Mouse (Mus musculus): ENCODE data around the gene Adap2. TPM values are rescaled to one million over a fixed set of nuclear protein-coding genes. Genes with fewer than 3 reads are reported as not detected.

Gene Adap2
- polyA plus RNA-seq, 1 experiment from 2014 or later: 3.7 TPM

DNA sequence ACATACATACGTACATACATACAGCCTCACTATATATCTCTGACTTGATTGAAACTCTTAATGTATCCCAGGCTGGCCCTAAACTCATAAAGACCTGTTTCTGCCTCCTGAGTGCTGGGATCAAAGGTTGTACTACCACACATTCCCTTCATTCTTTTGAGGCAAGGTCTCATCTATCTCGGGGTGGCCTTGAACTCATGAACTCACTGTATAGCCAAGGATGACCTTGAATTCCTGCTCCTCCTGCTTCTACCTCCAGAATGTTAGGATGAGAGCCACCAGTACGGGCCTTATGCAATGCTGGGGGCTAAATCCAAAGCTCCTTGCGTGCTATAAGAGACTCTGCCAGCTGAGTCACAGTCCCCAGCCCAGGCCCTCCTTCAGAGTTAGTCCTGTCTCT is 7.1 kb downstream of the Adap2 start:
- H3K36me3 ChIP-seq: 0 out of 2 replicates have a peak, but pooled peaks cover 8% of the 10 kb centered on the region
- H3K9ac ChIP-seq: no peak overlapping the region

DNA sequence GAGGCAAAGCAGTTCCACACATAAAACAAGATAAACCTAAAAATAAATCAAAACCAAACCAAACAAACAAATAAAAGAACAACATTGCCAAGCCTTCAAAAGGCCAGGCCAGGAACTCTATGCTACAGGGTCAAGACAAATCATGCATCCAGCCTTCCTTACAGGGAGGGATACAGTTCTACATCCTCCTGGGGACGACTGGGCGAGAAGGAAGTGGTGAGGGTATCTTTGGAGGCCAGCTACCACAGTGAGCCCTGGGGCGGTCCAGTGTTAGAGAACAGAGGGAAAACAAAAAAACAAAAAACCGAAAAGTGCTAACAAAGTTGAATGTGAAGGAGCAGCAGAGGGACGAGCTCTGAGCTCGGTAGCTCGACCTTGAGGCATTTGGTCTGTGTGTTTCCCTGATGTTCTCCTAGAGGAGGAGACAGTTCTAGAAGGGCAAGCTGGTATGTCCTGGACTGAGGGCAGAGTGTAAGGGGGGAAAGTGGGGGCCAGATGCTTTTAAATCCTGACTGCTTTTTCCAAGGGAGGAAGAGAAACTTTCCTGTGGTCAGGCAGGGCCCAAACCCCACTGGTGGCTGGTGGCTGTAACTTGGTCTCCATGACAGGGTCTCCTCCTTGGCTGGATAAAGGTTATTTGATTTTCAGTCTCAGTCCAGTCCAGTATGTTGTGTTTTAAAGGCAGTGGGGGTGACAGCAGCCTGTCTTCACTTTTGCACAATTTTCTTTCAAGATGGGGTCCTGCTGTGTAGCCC is 9.6 kb downstream of the Adap2 start:
- Histone ChIP-seq H3K36me3 (0 out of 2 replicates have a peak, but pooled peaks cover 13% of the 10 kb centered on the region), H3K27me3 (no peaks in the 10 kb centered on the region), H3K9me3 (replicated peaks) (no peaks in the 10 kb centered on the region), H3K9ac (no peak overlapping the region), H3K27ac (no peak overlapping the region), H3K4me3 (replicated peaks) (no peak overlapping the region), H3K4me1 (replicated peaks) (peaks cover 7% of the 10 kb centered on the region), H3K4me2 (no peak overlapping the region)
- ATAC-seq (ENCODE audit: low read depth): no peak
- WGBS (ENCODE audit: insufficient replicate concordance): 28% methylated on average over 7 of the region's 7 CpGs
- DNase-seq: no peak

More for the DNA sequence above, 7.1 kb downstream of the Adap2 start:
- 66% methylated on average over 4 of the region's 4 CpGs for WGBS (ENCODE audit: insufficient replicate concordance)
- Histone ChIP-seq H3K4me2 (no peak overlapping the region), H3K4me3 (replicated peaks) (no peak overlapping the region), H3K27me3 (peaks cover 14% of the 10 kb centered on the region), H3K4me1 (replicated peaks) (peaks cover 8% of the 10 kb centered on the region; the same call in 1 of the 2 replicates), H3K9me3 (replicated peaks) (no peaks in the 10 kb centered on the region), H3K27ac (no peak overlapping the region)
- ATAC-seq (ENCODE audit: low read depth) (no peak), DNase-seq (no peak)

DNA sequence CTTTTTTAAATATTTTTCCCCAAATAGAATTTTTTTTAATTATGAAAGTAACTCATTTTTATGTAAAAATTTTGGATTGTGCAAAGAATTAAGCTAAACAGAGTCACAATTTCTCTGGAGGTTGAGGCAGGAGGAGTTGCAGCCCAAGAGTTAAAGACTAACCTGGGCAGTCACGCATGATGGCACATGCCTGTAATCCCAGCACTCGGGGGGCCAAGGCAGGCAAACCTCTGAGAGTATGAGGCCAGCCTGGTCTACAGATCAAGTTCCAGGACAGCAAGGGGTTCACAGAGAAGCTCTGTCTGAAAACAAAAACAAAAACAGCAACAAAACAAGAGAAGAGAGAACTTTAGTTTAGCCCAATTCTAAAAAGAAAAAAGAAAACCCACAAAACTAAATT is 10.3 kb downstream of the Adap2 start:
- WGBS (ENCODE audit: insufficient replicate concordance): 68% methylated on average over 2 of the region's 2 CpGs
- DNase-seq (no peak), ATAC-seq (ENCODE audit: low read depth) (no peak)
- H3K9ac ChIP-seq: no peak overlapping the region
- H3K27ac ChIP-seq: no peak overlapping the region
- H3K27me3 ChIP-seq: no peaks in the 10 kb centered on the region
- H3K4me3 ChIP-seq (replicated peaks): no peak overlapping the region
- H3K4me2 ChIP-seq: no peak overlapping the region
- peaks cover 10% of the 10 kb centered on the region for H3K4me1 ChIP-seq (replicated peaks)
- 0 out of 2 replicates have a peak, but pooled peaks cover 18% of the 10 kb centered on the region for H3K36me3 ChIP-seq
- no peaks in the 10 kb centered on the region for H3K9me3 ChIP-seq (replicated peaks)

GRCm38 (mm10) chr11:80168121-80168520 is 14.2 kb downstream of the Adap2 start:
- DNase-seq (no peak), ATAC-seq (ENCODE audit: low read depth) (no peak)
- Histone ChIP-seq H3K27me3 (no peaks in the 10 kb centered on the region), H3K4me1 (replicated peaks) (peaks cover 8% of the 10 kb centered on the region), H3K4me3 (replicated peaks) (no peak overlapping the region), H3K9ac (no peak overlapping the region), H3K36me3 (0 out of 2 replicates have a peak, but pooled peaks cover 18% of the 10 kb centered on the region), H3K4me2 (no peak overlapping the region), H3K9me3 (replicated peaks) (no peaks in the 10 kb centered on the region), H3K27ac (no peak overlapping the region)
- 78% methylated on average over 9 of the region's 9 CpGs for WGBS (ENCODE audit: insufficient replicate concordance)

DNA sequence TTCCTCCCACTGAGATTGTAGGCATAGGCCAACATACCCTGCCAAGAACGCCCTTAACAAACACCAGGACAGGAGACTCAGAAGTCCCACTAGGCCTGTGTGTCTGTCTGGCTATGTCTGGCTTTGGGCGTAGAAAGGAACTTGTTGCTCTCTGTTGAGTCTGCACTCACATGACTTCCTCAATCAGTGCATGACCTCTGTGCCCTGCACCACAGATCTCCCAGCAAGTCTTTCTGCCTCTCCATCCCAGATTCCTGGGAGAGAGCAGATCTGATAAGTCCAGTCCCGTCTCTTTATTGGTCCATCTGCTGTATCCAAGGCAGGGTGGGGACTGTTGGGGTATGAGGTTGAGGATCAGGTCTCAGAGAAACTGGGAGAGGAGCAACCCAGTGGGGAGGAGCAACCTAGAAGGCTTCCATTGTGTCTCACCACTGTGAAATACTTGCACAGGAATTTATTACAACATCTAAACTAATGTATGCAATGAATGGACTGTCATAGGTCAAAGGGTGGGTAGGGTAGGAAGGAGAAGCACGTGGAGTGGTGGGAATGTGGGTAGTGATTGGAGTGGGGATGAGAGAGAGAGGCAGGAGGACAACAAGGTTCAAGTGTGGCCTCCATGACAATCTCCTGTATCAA is 14.8 kb downstream of the Adap2 start:
- Histone ChIP-seq H3K27me3 (no peaks in the 10 kb centered on the region), H3K4me2 (no peak overlapping the region), H3K27ac (no peak overlapping the region)

DNA sequence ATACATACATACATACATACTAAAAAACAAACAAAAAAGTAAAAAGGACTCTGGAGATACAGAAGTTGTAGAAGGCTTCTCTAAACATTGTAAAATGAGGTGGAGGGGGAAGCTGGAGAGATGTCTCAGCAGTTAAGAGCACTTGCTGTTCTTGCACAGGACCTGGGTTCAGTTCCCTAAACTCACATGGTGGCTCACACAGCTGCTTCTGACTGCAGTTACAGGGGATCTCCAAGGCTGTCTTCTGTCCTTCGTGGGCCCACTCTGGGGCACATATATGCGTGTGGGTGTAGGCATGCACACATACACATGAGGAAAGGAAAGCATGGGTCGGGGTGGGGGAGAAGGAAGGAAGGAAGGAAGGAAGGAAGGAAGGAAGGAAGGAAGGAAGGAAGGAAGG is 15.7 kb downstream of the Adap2 start:
- Histone ChIP-seq H3K27me3 (no peaks in the 10 kb centered on the region), H3K9ac (no peak overlapping the region), H3K4me3 (replicated peaks) (no peak overlapping the region), H3K4me2 (no peak overlapping the region), H3K9me3 (replicated peaks) (no peaks in the 10 kb centered on the region), H3K27ac (no peak overlapping the region), H3K4me1 (replicated peaks) (peaks cover 17% of the 10 kb centered on the region), H3K36me3 (0 out of 2 replicates have a peak, but pooled peaks cover 18% of the 10 kb centered on the region)
- DNase-seq (no peak), ATAC-seq (ENCODE audit: low read depth) (no peak)
- 49% methylated on average over 3 of the region's 3 CpGs for WGBS (ENCODE audit: insufficient replicate concordance)

More for the DNA sequence above, 14.8 kb downstream of the Adap2 start:
- DNase-seq (no peak), ATAC-seq (ENCODE audit: low read depth) (no peak)
- WGBS (ENCODE audit: insufficient replicate concordance): 59% methylated on average over 4 of the region's 4 CpGs
- Histone ChIP-seq H3K9me3 (replicated peaks) (no peaks in the 10 kb centered on the region), H3K4me1 (replicated peaks) (peaks cover 9% of the 10 kb centered on the region), H3K9ac (no peak overlapping the region), H3K4me3 (replicated peaks) (no peak overlapping the region), H3K36me3 (0 out of 2 replicates have a peak, but pooled peaks cover 18% of the 10 kb centered on the region)

DNA sequence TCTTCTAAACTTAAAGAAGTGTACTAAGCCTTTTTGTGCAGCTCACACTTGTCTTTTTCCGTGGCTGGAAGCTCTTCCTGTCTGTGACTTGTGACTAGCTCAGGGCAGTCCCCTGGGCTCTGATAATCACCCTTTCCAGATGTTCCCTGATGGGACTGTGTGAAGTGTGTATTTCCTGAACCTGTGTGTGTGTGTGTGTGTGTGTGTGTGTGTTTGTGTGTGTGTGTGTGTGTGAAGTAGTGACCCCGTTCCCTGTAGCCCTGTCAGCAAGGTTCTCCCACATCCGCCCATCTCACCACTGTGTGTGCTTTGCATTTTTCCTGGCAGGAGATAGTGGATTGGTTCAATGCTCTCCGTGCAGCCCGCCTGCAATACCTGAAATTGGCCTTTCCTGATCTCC is 16.4 kb downstream of the Adap2 start:
- no peak overlapping the region for H3K4me2 ChIP-seq
- H3K27ac ChIP-seq: no peak overlapping the region
- peaks cover 18% of the 10 kb centered on the region for H3K4me1 ChIP-seq (replicated peaks)
- H3K9ac ChIP-seq: no peak overlapping the region
- DNase-seq (no peak), ATAC-seq (ENCODE audit: low read depth) (no peak)
- no peaks in the 10 kb centered on the region for H3K27me3 ChIP-seq
- 0 out of 2 replicates have a peak, but pooled peaks cover 16% of the 10 kb centered on the region for H3K36me3 ChIP-seq
- H3K9me3 ChIP-seq (replicated peaks): no peaks in the 10 kb centered on the region
- H3K4me3 ChIP-seq (replicated peaks): no peak overlapping the region
- WGBS (ENCODE audit: insufficient replicate concordance): 50% methylated on average over 5 of the region's 5 CpGs

GRCm38 (mm10) chr11:80171884-80172283 is 18.0 kb downstream of the Adap2 start:
- Histone ChIP-seq H3K4me3 (replicated peaks) (no peak overlapping the region), H3K9me3 (replicated peaks) (no peaks in the 10 kb centered on the region), H3K4me1 (replicated peaks) (peaks cover 22% of the 10 kb centered on the region), H3K27ac (no peak overlapping the region), H3K9ac (no peak overlapping the region), H3K36me3 (0 out of 2 replicates have a peak, but pooled peaks cover 5% of the 10 kb centered on the region), H3K4me2 (no peak overlapping the region), H3K27me3 (0 out of 2 replicates have a peak, but pooled peaks cover 3% of the 10 kb centered on the region)
- DNase-seq (no peak), ATAC-seq (ENCODE audit: low read depth) (peak; percentile 56)
- WGBS (ENCODE audit: insufficient replicate concordance): 57% methylated on average over 4 of the region's 4 CpGs

- Histone ChIP-seq H3K36me3 (0 out of 2 replicates have a peak, but pooled peaks cover under 1% of the 10 kb centered on the region), H3K27me3 (0 out of 2 replicates have a peak, but pooled peaks cover 3% of the 10 kb centered on the region), H3K9ac (no peak overlapping the region), H3K27ac (no peak overlapping the region), H3K4me1 (replicated peaks) (peaks cover 26% of the 10 kb centered on the region; the same call in 1 of the 2 replicates), H3K4me3 (replicated peaks) (no peak overlapping the region), H3K9me3 (replicated peaks) (no peaks in the 10 kb centered on the region), H3K4me2 (no peak overlapping the region)
- no peak for DNase-seq
- peak; percentile 35; the same call in 1 of the 2 replicates for ATAC-seq (ENCODE audit: low read depth)
- WGBS (ENCODE audit: insufficient replicate concordance): 60% methylated on average over 11 of the region's 11 CpGs
Measured at GRCm38 (mm10) chr11:80173963-80174670, 20.2 kb downstream of the Adap2 start.

- Histone ChIP-seq H3K4me3 (replicated peaks) (no peak overlapping the region), H3K9ac (no peak overlapping the region), H3K36me3 (no peaks in the 10 kb centered on the region), H3K27ac (peak overlapping the region; percentile 43; the same call in 1 of the 2 replicates), H3K4me1 (replicated peaks) (peaks cover 23% of the 10 kb centered on the region; the same call in 1 of the 2 replicates), H3K9me3 (replicated peaks) (no peaks in the 10 kb centered on the region), H3K4me2 (no peak overlapping the region), H3K27me3 (0 out of 2 replicates have a peak, but pooled peaks cover 3% of the 10 kb centered on the region)
- DNase-seq (no peak), ATAC-seq (ENCODE audit: low read depth) (no peak)
- WGBS (ENCODE audit: insufficient replicate concordance): 59% methylated on average over 11 of the region's 11 CpGs
Measured at GRCm38 (mm10) chr11:80176911-80177895, 23.3 kb downstream of the Adap2 start.

All from liver, embryonic 13.5 days (tissue).